Mouse (Mus musculus): ENCODE results near the gene Clcn6.

Gene Clcn6

GRCm38 (mm10) chr4:148038600-148039253 lies at the start of gene Clcn6, which contains the start of gene Mthfr:
Clcn6 (minus strand) TSS chr4:148038821.
Mthfr (plus strand) TSS chr4:148039077.
- DNase-seq: peak; percentile 99

DNA sequence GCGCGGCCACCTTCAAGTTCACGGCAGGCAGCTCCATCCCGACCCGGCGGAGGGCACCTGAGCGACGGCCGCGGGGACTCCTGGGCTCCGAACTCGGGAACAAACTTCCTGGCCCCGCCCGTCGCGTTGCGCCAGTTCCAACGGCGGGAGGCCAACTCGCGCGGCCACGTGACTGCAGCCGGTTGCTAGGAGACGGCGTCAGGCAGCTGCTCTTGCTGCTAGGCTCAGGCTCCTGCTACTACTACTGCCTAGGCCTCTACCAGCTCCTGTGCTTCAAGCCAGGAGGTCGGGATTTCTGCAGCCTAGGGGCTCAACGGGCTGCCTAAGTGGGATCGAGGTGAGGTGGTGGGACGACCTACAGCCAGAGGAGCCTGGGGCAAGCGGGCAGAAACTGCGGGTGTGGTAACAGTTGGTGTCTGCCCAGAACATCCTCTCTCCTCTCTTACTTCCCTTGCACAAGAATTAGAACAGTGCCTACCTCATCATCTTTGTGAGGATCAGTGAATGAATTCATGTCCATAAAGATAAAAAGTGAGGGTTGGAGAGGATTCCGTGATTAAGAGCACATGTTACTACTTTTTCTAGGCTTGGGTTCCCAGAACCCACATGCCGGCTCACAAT lies 49.4 kb upstream of the Clcn6 start, which contains the start of gene Agtrap:
Agtrap (minus strand) TSS at position 125 of the 621 bp plus-strand sequence.
- peak; percentile 97 for DNase-seq

DNA sequence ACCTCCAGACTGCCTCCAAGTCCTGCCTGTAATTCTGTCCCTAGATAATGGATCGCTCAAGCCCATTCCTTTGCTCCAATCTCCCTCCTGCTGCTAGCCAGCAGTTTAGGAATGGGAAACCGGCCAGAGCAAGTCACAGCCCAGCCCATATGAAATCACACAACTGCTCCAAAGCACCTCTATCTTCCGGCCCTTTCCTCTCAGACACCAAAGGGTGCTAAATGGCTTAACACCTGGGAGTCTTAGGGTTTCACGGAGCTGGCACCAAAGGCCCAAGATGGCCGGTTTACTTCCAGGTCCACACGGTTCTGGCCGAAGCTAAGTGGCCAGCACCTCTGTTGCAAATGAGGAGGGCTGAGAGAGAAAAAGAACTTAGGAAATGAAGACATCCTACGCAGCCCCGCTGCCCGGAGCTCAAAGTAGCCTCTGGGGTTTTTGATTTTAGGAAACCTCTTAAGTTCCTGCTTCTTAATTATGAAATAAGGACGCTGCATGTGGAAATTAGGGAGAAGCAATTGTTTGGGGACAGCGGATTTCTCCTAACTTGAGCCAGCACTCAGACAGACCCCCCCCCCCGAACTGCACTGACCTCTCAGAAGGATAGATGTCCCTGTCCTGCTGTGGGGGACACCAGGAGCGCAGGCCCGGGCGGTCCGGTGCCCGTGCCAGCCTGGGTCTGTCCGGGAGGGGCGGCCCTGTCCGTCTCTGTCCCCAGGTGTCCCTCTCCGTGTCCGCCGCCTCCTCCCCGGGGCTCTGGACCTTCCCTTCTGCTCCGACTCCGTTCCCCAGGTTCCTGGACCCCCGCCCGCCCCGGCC lies 48.7 kb upstream of the Clcn6 start:
- peak; percentile 54 for DNase-seq

DNA sequence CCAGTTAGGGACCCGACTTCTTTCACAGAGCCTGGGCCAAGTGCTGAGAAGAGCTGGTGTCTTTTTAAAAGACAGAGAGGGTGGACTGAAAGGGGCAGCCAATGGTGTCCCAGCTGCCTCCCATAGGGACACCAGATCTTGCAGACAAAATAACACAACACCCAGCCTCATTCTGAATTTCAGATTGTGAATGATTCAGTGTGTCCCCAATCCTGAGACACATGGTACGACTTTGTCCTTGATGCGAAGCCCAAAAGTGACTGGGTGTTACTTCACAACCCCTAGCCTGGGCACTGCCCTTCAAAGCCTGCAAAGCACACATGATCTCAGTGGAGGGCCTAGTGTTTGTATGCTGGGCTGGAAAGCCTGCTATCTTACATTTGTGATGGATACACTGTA lies 47.3 kb upstream of the Clcn6 start:
- no peak for DNase-seq

- DNase-seq: peak; percentile 70
Observed at GRCm38 (mm10) chr4:148085131-148085906, 46.7 kb upstream of the Clcn6 start.

DNA sequence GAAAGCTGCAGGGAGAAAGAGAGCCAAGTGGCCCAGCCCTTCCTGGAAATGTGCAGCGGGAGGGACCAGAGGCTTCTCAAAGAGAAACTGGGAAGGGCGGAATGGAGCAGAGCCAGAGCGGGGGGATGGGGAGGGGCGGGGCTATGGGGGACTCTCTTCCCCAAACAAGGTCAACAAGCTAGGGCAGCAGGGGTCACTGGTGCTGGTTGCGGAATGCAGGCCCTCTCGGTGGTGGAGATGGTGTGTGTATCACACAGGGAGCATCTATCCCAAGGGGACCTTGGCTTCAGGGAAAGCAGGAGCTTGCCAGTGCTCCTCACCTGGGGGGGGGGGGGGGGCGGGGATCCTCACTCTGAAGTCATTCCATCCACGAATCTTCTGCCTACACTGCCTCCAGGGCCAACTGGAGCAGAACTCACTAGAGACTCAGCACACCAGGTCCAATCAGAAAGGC lies 45.7 kb upstream of the Clcn6 start:
- peak; percentile 27 for DNase-seq

- peak; percentile 79 for DNase-seq
Observed at GRCm38 (mm10) chr4:148083176-148083899, 44.7 kb upstream of the Clcn6 start.

- peak; percentile 84 for DNase-seq
Observed at GRCm38 (mm10) chr4:148082257-148083044, 43.8 kb upstream of the Clcn6 start.

GRCm38 (mm10) chr4:148081201-148081600 lies 42.6 kb upstream of the Clcn6 start:
- DNase-seq: no peak

DNA sequence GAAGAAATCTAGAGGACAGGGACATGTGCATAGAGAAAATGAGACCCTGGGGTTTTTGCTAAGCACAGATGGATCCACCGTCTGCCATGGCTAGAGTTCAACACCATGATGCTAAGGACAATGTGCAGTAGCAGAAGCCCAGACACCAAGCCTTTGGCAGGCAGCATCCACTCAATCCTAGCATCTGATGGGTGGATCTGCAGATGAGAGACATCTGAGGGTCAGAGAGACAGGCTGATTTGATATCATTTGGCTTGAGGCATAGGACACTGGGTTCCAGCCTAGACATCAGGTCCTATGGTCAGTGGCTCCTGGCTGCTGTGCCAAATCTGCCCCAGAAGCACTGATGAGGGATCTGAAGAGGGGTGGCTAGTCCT lies 42.0 kb upstream of the Clcn6 start:
- DNase-seq: no peak

DNA sequence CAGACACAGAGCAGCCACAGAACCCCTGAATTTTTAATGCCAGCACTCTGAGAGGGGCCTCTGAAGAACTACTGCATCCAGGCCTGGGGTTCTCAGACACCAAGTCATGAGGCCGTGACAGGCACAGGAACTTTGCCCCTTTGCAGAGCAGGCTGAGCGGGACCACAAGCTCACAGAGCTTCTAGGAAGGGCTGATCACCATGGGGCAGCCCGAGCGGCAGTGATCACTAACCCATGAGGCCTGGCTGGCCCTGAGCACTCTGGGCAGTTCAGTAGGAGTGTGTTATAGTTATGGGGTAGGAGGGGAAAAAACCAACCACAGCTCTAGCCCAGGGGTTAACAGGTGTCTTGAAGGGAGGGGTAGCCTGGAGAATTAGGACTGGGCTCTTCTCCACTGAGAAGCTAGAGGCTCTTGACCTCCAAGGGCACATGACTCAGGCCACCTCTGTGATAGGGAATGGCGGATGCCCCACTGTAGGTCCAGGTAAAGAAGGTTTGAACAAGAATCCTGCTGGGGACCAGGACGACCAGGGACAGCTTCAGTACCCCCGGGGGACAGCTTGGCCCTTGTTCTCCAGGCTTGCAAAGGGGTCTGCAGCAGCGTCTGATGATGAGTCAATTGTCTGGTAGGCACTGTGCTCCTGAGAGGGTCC lies 41.4 kb upstream of the Clcn6 start:
- DNase-seq: no peak

DNA sequence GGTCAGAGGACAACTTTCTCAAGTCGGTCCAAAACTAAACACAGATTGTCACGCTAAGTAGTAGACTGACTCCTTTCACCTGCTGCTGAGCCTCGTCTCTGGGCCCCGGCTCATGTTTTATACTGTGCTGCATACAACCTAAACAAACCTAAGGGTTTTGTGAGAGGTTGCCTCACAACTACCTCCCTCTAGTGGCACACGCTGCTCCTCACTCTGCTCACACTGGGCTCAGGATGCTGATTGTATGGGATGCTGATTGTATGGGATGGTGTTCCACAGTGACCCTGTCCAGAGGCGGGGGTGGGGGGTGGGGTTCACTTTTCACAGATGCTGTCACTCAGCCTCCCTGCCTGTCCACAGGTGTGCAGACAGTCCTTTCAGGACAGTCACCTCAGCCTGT lies 40.6 kb upstream of the Clcn6 start:
- DNase-seq: no peak

DNA sequence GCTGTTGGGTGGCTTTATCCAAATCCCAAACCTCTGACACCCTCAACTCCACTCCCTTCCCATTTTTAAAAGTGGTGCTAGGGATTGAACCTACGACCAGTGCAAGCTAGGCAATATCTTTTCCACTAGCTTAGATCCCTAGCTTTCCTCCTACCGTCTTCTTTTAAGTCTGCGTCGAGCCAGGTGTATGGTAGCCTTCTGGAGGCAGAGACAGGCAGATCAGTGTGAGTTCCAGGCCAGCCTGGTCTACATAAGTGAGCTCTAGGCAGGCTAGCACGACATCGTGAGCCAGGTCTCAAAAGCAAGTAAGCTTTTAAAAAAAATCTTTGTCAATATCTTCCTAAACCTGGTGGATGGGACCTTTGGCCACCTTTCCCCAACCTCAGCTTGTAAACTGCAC lies 37.3 kb upstream of the Clcn6 start:
- DNase-seq: no peak

DNA sequence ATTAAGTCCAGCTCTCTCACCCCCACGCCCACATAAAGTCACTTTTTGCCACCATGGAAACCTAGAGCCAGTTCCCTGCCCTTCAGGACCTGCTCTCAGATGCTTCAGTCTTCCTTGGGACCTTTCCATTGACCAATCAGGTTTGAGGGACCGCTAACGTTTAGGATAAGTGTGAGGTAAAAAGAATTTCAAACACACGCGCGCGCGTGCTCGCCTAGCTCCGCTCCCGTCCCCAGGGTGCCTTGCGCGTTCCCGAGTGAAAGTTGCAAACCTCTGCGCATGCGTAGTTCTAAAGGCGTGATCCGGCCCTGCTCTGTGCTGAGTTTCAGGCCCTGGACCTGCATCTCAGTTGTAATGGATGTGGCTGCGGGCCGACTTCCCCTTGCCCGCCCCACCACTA lies 36.6 kb upstream of the Clcn6 start:
- DNase-seq: peak; percentile 81

DNA sequence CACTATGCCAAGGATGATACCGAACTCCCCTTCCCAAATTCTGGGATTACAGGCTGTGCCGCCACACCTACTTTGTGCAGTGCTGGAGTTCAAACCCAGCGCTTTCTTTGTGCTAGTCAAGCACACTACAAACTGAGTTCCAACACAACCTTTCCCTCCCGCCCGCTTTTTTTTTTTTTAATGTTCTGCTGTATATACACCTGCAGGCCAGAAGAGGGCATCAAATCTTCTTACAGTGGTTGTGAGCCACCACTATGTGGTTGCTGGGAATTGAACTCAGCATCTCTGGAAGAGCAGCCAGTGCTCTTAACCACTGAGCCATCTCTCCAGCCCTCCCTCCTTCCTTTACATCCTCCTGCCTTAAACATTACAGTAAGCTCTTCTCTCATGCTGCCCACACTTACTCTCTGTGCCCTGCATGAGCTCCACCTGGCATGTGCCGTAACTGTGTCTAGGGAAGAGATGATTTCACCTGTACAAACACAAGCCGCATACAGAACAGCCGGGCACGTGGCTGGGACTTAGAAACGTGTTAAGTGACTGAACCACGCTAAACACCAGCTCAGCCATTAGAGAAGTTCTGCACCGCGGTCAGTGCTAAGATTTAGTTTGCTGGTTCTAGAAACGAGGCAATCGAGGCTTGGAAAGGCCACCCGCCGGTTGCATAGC lies 36.0 kb upstream of the Clcn6 start:
- DNase-seq: peak; percentile 44

DNA sequence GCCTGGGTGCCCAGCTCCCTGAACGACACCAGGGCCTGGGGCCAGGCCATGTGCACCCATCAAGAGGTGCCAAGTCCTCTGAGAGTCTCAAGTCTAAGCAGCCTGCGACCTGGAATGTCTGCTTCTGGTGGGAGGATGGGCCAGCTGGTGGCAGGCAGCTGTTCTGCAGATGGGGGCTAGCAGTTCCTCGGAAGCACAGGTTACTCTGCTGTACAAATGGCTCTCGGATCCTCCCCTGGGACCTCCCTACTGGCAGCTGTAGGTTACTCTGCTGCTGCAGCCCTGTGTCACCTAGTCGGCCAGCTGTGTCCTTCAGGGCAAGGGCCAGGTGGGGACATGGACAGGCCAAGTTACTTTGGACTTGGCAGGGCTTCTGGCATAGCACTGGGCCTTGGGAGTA lies 32.9 kb upstream of the Clcn6 start:
- DNase-seq: no peak

GRCm38 (mm10) chr4:148069602-148070218 lies 31.1 kb upstream of the Clcn6 start:
- DNase-seq: no peak

DNA sequence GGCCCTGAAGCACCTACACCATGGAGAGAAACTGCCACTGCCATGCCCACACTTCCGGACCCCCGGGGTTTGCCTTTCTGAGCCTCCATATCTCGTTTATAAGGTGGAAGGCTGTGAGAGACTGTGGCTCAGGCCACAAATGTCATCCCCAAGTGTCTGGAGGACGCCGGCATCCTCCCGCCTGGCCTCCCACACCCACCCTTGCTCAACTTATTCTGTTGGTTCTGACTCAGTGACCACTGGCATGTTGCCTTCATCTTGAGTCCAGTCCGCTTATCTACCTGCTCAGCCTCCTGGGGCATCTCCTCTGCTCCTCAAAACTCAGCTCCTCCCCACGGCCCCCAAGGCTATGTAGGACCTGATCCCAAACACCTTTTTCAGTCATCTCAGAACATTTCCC lies 28.7 kb upstream of the Clcn6 start:
- DNase-seq: no peak

GRCm38 (mm10) chr4:148066401-148066744 lies 27.8 kb upstream of the Clcn6 start:
- DNase-seq: no peak

All from thymus, postnatal 14 days (tissue).